Mouse (Mus musculus) hindbrain, embryonic 14.5 days (tissue): ENCODE measurements at regions not wholly inside any gene's neighbourhood (a gene's known extent, or its start where the extent isn't known, plus 50 kb on each side); places are given as distances from the start of the nearest gene placed in this dataset.
A peak's percentile ranks its signal among the peaks of the same experiment; 100 is the strongest.

Experiments
- ATAC-seq: fragments of 200-750 bp; cut with Nextera tagmentation; 2 replicates; pipeline ENCODE4 v1.8.0; 2017; ENCODE audit warnings: moderate number of reproducible peaks, mild to moderate bottlenecking, moderate TSS enrichment, moderate library complexity; ENCODE audit not compliant: low FRiP score
- DNase-seq: peaks from one replicate; pipeline ENCODE4 v3.0.0-alpha.2; 2015; ENCODE audit warnings: low spot score
- H3K27ac ChIP-seq: fragments of 300-500 bp; sonication (generic); 2 replicates; pipeline ENCODE4 v1.5.1; 2014; ENCODE audit warnings: mild to moderate bottlenecking, moderate library complexity
- H3K27me3 ChIP-seq: fragments of 300-500 bp; sonication (generic); 2 replicates; pipeline ENCODE4 v1.6.1; 2014; ENCODE audit warnings: mild to moderate bottlenecking, low read length, mixed read lengths; ENCODE audit not compliant: control insufficient read depth, insufficient read depth
- H3K36me3 ChIP-seq: fragments of 300-500 bp; sonication (generic); replicated peaks from 2 replicates; pipeline ENCODE4 v1.6.1; 2014; ENCODE audit not compliant: control insufficient read depth, insufficient read depth
- H3K4me1 ChIP-seq: fragments of 300-500 bp; sonication (generic); replicated peaks from 2 replicates; pipeline ENCODE4 v1.6.1; 2014; ENCODE audit warnings: antibody characterized with exemption, low read length, mixed read lengths; ENCODE audit not compliant: control insufficient read depth, insufficient read depth
- H3K4me2 ChIP-seq: fragments of 300-500 bp; sonication (generic); replicated peaks from 2 replicates; pipeline ENCODE4 v1.6.1; 2014; ENCODE audit warnings: mild to moderate bottlenecking, moderate library complexity
- H3K4me3 ChIP-seq: fragments of 300-500 bp; sonication (generic); replicated peaks from 2 replicates; pipeline ENCODE4 v1.5.1; 2014; ENCODE audit warnings: mild to moderate bottlenecking, low read length
- H3K9ac ChIP-seq: fragments of 300-500 bp; sonication (generic); 2 replicates; pipeline ENCODE4 v1.6.1; 2014
- H3K9me3 ChIP-seq: fragments of 300-500 bp; sonication (generic); 2 replicates; pipeline ENCODE4 v1.6.1; 2016; ENCODE audit warnings: low read length; ENCODE audit not compliant: control insufficient read depth
- WGBS: fragments of 180-500 bp; shearing (Covaris S2); extraction: QIAGEN DNeasy Blood & Tissue Kit; methylation state at CpG from one replicate; pipeline ENCODE4 v1.1.7; 2014; 5-methylcytosine and 5-hydroxymethylcytosine counted together

DNA sequence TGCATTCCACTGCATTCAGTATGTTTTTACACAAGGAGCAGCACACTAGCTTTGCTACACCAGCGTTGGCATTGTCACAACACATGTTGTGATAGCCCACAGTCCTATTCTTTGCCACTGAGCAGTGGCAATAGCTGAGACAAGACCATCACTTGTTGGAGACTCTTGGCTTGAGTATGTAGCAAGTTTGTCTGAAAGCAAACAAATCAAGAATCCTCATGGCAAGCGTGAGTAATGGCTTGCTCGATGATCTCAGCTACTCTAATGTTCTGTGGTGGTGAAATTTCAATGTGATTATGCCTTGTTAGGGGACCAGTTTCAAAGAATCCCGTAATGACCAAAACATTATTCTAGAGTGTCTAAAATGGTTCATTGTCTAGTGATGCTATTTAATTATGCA lies 1030.6 kb downstream of the Tecrl start:
- H3K4me1 ChIP-seq: no peaks in the 10 kb centered on the region
- no peak overlapping the region for H3K27ac ChIP-seq
- 84% methylated on average over 4 of the region's 4 CpGs for WGBS
- H3K4me3 ChIP-seq: no peak overlapping the region
- no peaks in the 10 kb centered on the region for H3K9me3 ChIP-seq
- H3K4me2 ChIP-seq: no peak overlapping the region
- H3K9ac ChIP-seq: no peak overlapping the region
- ATAC-seq: no peak
- no peaks in the 10 kb centered on the region for H3K36me3 ChIP-seq
- no peak for DNase-seq
- no peaks in the 10 kb centered on the region for H3K27me3 ChIP-seq

DNA sequence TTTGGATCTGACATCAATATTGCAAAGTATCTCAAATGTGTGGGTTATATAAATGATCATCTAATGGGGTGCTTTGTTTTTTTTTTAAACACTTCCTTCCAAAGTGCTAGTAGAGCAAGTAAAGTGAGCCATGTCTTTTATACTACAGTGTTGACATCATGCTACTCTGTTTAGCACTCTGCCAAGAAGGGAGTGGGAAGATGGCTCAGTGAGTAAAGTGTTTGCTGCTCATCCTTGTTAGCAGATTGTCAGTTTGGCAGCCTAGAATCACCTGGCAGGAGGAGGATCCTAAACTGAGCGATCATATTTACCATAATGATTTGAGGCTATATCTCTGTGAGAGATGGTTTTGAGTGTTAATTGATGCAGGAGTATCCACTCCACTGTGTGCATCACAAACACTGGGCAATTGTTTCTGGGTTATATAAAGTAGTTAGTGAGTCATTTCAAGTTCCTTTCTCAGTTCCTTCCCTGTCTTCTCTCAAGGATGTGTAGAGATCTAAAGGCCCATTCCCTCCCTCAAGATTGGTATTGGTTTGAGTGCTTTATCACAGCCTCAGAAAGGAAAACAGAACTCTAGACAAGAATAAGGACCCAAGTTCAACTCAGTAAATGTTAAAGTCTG lies 1035.2 kb downstream of the Tecrl start:
- Histone ChIP-seq H3K36me3 (no peaks in the 10 kb centered on the region), H3K9me3 (no peaks in the 10 kb centered on the region), H3K27ac (no peak overlapping the region), H3K4me2 (no peak overlapping the region), H3K4me1 (no peaks in the 10 kb centered on the region), H3K9ac (no peak overlapping the region), H3K4me3 (no peak overlapping the region), H3K27me3 (no peaks in the 10 kb centered on the region)
- ATAC-seq: no peak
- WGBS: 89% methylated on average over 1 of the region's 1 CpGs
- no peak for DNase-seq

DNA sequence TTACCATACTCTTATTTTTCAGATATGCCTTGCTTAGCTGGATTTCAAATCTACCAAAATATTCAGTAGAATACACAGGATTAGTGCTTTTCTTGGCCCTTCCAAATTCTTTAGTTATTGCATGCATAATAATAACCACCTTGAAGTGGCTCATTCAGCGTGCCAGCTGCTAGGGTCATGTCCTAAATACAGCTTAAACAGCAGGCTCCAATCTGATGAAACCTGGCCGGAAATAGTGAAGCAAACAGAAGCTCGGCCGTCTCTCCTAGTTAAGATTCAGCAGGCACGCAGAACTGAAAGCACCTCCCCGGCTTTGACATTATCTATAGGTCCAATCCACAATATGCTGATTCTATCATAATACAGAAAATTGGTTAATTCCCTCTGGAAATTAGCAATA lies 1042.9 kb downstream of the Tecrl start:
- 0 out of 2 replicates have a peak, but pooled peaks cover 4% of the 10 kb centered on the region for H3K4me1 ChIP-seq
- no peak overlapping the region for H3K9ac ChIP-seq
- H3K4me2 ChIP-seq: peak overlapping the region; percentile 2; the same call in 1 of the 2 replicates
- H3K27me3 ChIP-seq: no peaks in the 10 kb centered on the region
- no peak overlapping the region for H3K27ac ChIP-seq
- H3K36me3 ChIP-seq: no peaks in the 10 kb centered on the region
- ATAC-seq (no peak), DNase-seq (peak; percentile 53)
- H3K4me3 ChIP-seq: no peak overlapping the region
- WGBS: 19% methylated on average over 6 of the region's 6 CpGs
- H3K9me3 ChIP-seq: 0 out of 2 replicates have a peak, but pooled peaks cover 4% of the 10 kb centered on the region

DNA sequence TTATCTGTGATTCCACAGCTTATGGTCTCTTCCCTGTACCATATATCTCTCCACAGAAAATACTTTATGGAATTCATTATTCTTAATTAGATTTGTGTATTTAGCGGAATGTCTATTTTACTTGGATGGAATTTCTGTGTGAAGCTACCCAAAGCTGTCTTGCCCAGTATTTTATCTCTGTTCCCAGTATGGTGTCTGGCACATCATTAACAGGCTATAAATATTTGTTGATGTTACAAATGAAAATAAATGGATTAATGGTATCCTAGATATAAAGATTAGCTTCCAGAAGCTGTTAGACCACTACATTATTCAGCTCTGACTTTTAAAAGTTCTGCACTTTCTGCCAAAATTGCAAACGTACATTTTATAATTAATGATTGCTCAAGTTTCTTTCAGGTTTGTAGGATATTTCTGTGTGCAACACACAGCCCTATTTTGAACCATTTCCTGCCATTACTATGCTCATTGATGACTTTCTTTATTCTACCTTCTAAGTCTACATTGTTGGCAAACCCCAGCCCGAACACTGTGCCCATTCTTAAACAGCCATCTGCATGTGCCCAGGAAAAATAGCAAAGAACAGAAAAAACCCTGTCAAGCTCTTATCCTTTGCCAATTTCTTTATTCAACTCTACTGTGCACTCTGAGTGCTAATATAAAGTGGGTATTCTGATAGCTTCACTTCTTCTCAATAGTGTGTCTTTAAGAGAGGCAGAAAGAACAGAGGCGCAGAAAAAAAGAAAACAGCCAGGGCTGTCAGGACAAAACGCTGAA lies 1066.7 kb downstream of the Tecrl start:
- Histone ChIP-seq H3K9me3 (no peaks in the 10 kb centered on the region), H3K27me3 (no peaks in the 10 kb centered on the region), H3K4me3 (no peak overlapping the region), H3K4me1 (0 out of 2 replicates have a peak, but pooled peaks cover 3% of the 10 kb centered on the region), H3K36me3 (no peaks in the 10 kb centered on the region), H3K9ac (no peak overlapping the region), H3K4me2 (no peak overlapping the region), H3K27ac (no peak overlapping the region)
- ATAC-seq: peak; percentile 73; the same call in 1 of the 2 replicates
- WGBS: 65% methylated on average over 5 of the region's 5 CpGs
- no peak for DNase-seq

DNA sequence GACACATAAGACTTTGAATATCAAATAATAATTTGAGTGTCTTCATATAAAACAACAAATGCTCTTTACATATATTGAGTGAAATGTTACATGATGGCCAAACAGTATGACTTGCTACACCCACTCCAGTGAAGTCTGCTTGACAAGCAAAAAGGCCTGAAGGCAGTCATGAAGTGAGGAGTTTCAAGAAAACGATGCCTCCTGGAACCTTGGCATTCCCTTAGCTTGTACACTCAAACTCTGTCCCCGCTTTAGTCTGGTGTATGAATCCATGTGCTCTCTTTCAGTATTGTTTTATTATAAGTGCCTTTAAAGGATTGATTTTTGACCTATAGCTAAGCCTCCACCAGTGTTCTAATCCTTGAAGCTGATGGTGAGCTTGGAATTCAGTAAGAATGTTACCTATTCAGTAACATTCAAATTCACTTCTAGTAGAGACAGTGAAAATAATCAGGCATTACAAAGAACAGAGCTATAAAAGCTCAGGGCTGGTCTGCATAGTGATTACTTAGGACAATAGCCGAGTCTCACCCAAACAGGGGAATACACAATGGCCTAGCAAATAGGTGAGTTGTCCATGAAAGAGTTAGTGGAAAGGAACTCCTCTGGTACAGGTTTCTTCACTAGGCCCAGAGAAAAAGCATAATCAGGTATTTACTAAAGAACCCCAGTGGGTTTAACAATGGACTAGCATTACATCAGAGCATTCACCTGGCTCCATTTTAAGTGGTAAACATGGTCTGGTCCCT lies 1101.5 kb downstream of the Tecrl start:
- Histone ChIP-seq H3K4me2 (no peak overlapping the region), H3K4me1 (no peaks in the 10 kb centered on the region), H3K36me3 (no peaks in the 10 kb centered on the region), H3K9me3 (no peaks in the 10 kb centered on the region), H3K4me3 (no peak overlapping the region), H3K9ac (no peak overlapping the region), H3K27me3 (no peaks in the 10 kb centered on the region), H3K27ac (no peak overlapping the region)
- ATAC-seq (no peak), DNase-seq (no peak)
- 95% methylated on average over 3 of the region's 3 CpGs for WGBS

DNA sequence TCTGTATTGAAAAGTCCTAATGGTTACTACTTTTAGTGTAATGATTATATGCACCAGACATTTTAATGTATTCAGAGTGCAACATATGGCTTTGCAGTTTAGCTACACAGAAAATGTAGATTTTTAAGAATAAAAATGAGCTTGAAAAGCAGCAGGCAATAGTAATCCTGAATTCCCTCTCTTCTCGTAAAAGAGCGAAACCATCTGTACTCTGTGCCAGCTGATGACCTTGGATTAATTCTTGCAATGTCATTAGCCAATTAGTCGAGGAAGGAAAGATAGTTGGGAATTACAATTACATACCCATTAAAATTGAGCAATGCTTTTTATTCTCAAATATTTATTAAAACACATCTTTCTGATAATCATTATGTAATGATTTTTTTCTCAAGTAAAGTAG lies 1128.7 kb downstream of the Tecrl start:
- no peaks in the 10 kb centered on the region for H3K9me3 ChIP-seq
- H3K9ac ChIP-seq: no peak overlapping the region
- no peak overlapping the region for H3K4me2 ChIP-seq
- DNase-seq: no peak
- H3K27me3 ChIP-seq: no peaks in the 10 kb centered on the region
- H3K27ac ChIP-seq: no peak overlapping the region
- WGBS: 63% methylated on average over 3 of the region's 3 CpGs
- no peak overlapping the region for H3K4me3 ChIP-seq
- no peaks in the 10 kb centered on the region for H3K4me1 ChIP-seq
- ATAC-seq: no peak
- H3K36me3 ChIP-seq: no peaks in the 10 kb centered on the region

DNA sequence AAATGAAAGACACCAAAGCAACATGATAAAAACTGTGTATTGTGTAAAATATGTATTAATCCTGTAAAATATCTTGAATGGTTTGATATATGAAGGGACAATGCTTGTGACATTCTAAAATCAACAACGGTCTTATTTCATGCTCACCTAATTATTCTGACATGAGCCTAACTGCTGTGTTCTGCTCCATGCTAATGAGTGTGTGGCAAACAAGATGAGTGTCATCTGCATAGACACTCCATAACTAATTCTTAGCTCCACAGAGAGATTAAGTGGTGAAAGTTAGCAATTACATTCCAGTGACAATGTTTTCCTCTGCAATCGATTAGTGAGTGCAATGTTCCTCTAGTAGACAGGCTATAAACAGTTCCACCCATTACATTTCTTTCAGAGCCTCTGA lies 1131.4 kb downstream of the Tecrl start:
- Histone ChIP-seq H3K4me2 (no peak overlapping the region), H3K9me3 (no peaks in the 10 kb centered on the region), H3K9ac (no peak overlapping the region), H3K27ac (no peak overlapping the region), H3K27me3 (no peaks in the 10 kb centered on the region), H3K36me3 (no peaks in the 10 kb centered on the region), H3K4me3 (no peak overlapping the region), H3K4me1 (no peaks in the 10 kb centered on the region)
- 61% methylated on average over 2 of the region's 2 CpGs for WGBS
- no peak for DNase-seq
- ATAC-seq: no peak

DNA sequence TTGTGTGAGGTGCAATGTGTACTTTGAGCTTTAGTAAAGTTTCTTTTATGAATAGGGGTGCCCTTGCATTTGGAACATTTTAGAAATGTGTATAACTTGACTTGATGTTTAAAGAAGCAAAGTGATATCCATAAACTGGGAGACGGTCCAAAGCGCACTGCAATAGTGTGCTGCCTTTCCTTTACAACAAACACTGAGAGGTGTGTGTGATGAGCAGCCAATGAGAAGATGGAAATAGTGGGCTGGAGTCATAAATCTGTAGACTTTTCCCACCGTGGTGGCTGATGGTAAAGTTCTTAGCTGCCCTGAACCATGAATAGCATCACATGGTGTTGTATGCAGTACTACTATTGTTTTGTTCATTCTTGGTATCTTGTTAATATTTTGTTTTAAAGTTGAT lies 1151.4 kb downstream of the Tecrl start:
- H3K27me3 ChIP-seq: no peaks in the 10 kb centered on the region
- no peak overlapping the region for H3K9ac ChIP-seq
- H3K4me3 ChIP-seq: no peak overlapping the region
- ATAC-seq: no peak
- DNase-seq: no peak
- WGBS: 93% methylated on average over 3 of the region's 3 CpGs
- H3K4me2 ChIP-seq: no peak overlapping the region
- no peaks in the 10 kb centered on the region for H3K36me3 ChIP-seq
- no peaks in the 10 kb centered on the region for H3K4me1 ChIP-seq
- H3K27ac ChIP-seq: no peak overlapping the region
- no peaks in the 10 kb centered on the region for H3K9me3 ChIP-seq
